In the genomic region with DNA sequence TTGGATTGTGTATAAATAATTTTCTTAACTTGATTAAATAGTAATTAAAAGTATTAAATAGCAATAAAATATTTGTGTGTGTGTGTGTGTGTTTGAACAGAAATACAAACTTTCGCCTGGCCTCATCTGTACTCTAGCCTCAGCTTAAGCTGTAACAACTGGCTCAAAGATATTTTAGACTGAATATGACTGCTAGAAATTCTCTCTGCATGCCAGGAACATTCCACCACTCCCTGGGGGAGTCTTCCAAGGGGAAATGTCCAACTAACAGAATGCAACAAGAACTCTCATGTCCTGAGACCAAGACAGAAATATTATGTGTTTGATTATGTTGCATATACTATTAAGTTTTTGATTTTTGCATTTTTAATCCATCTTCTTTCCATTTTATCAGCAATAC, we compare ENCODE assay signal across 10 mouse cellular contexts.
A peak's percentile ranks its signal among the peaks of the same experiment; 100 is the strongest.
DNase-seq lines count a peak whose midpoint lies in the region; ATAC-seq and TF ChIP-seq lines count a peak whose summit lies in the region.
"Had no signal": no experiment of that assay in that cellular context is flagged by ENCODE, and none has a peak within 500 bp of the region (broad histone marks: within the 10 kb centered on the region; RNA-seq: fewer than 3 reads in every experiment).

No protein-coding gene starts in this region.

- WGBS in limb, embryonic 14.5 days = 59% methylated on average over 1 of the region's 1 CpGs
- WGBS in limb, embryonic 10.5 days = 85% methylated on average over 1 of the region's 1 CpGs
- WGBS in heart, postnatal 0 days = 41% methylated on average over 1 of the region's 1 CpGs
- 90% methylated on average over 1 of the region's 1 CpGs for WGBS in thymus, adult 2 months

- H3K4me1 ChIP-seq in limb, embryonic 14.5 days (ENCODE audit: control insufficient read depth, insufficient read depth, low read length) = no peaks in the 10 kb centered on the region
- no peaks in the 10 kb centered on the region for H3K4me1 ChIP-seq in limb, embryonic 10.5 days
- no peaks in the 10 kb centered on the region for H3K4me1 ChIP-seq in heart, postnatal 0 days (ENCODE audit: control insufficient read depth, insufficient read depth)
- H3K4me1 ChIP-seq in thymus, adult 2 months (replicated peaks; ENCODE audit: control insufficient read depth, insufficient read depth, low read length) = no peaks in the 10 kb centered on the region

- TF ChIP-seq CTCF in heart, postnatal 0 days (IDR thresholded peaks at IDR 0.05; ENCODE audit: low read depth) = no peak
- TF ChIP-seq CTCF in thymus, adult 2 months (IDR thresholded peaks at IDR 0.05; ENCODE audit: borderline replicate concordance, control insufficient read depth, extremely low read depth, insufficient read depth, low read length, poor library complexity) = no peak

- DNase-seq in adrenal gland, postnatal 14 days = peak; percentile 36
- no peak for DNase-seq in adrenal gland, postnatal 4 days (ENCODE audit: low spot score in 2 of 2)
- DNase-seq in limb, embryonic 14.5 days (ENCODE audit: low spot score) = peak; percentile 41
- no peak for DNase-seq in limb, embryonic 10.5 days (ENCODE audit: low spot score)
- DNase-seq in heart, postnatal 0 days (ENCODE audit: low spot score) = peak; percentile 41
- peak; percentile 48 for DNase-seq in lung, postnatal 36 days
- no peak for DNase-seq in thymus, adult 2 months
- DNase-seq in spleen, postnatal 4 days (ENCODE audit: low spot score in 2 of 2) = no peak
- DNase-seq: right cerebral cortex, postnatal 4 days had no signal

- no peak for TF ChIP-seq POLR2A in limb, embryonic 14.5 days (IDR thresholded peaks at IDR 0.05; ENCODE audit: borderline replicate concordance, extremely low read depth, insufficient read depth, insufficient read length)
- TF ChIP-seq POLR2A in thymus, adult 2 months (IDR thresholded peaks at IDR 0.05; ENCODE audit: control insufficient read depth, extremely low read depth, insufficient read depth, low read length, poor library complexity) = no peak

- H3K36me3 ChIP-seq in limb, embryonic 14.5 days (ENCODE audit: control insufficient read depth, insufficient read depth, low read length) = no peaks in the 10 kb centered on the region
- no peaks in the 10 kb centered on the region for H3K36me3 ChIP-seq in limb, embryonic 10.5 days
- no peaks in the 10 kb centered on the region for H3K36me3 ChIP-seq in heart, postnatal 0 days (replicated peaks; ENCODE audit: control insufficient read depth, insufficient read depth, low read length)
- no peaks in the 10 kb centered on the region for H3K36me3 ChIP-seq in thymus, adult 2 months (ENCODE audit: control insufficient read depth, insufficient read depth, low read length)

- no peaks in the 10 kb centered on the region for H3K27me3 ChIP-seq in limb, embryonic 14.5 days (ENCODE audit: control insufficient read depth, insufficient read depth, low read length)
- no peaks in the 10 kb centered on the region for H3K27me3 ChIP-seq in limb, embryonic 10.5 days (ENCODE audit: low read depth, poor library complexity, severe bottlenecking)
- H3K27me3 ChIP-seq in heart, postnatal 0 days (ENCODE audit: control insufficient read depth, insufficient read depth, low read length) = no peaks in the 10 kb centered on the region
- H3K27me3 ChIP-seq in thymus, adult 2 months (ENCODE audit: control insufficient read depth, insufficient read depth, low read length) = no peaks in the 10 kb centered on the region

- H3K9me3 ChIP-seq in limb, embryonic 14.5 days (ENCODE audit: control insufficient read depth, low read length) = no peaks in the 10 kb centered on the region
- no peaks in the 10 kb centered on the region for H3K9me3 ChIP-seq in limb, embryonic 10.5 days (replicated peaks)
- H3K9me3 ChIP-seq in heart, postnatal 0 days (replicated peaks; ENCODE audit: control insufficient read depth, low read length) = no peaks in the 10 kb centered on the region

- no peak overlapping the region for H3K27ac ChIP-seq in limb, embryonic 14.5 days (replicated peaks; ENCODE audit: low read depth, low read length)
- no peak overlapping the region for H3K27ac ChIP-seq in limb, embryonic 10.5 days
- no peak overlapping the region for H3K27ac ChIP-seq in heart, postnatal 0 days (ENCODE audit: low read depth)
- H3K27ac ChIP-seq in thymus, adult 2 months (ENCODE audit: control insufficient read depth, insufficient read depth, low read length) = no peak overlapping the region

- H3K4me3 ChIP-seq in limb, embryonic 14.5 days (replicated peaks; ENCODE audit: low read length) = no peak overlapping the region
- no peak overlapping the region for H3K4me3 ChIP-seq in limb, embryonic 10.5 days
- H3K4me3 ChIP-seq in heart, postnatal 0 days (ENCODE audit: low read depth, low read length) = no peak overlapping the region
- H3K4me3 ChIP-seq in thymus, adult 2 months (ENCODE audit: control insufficient read depth, insufficient read depth, low read length) = no peak overlapping the region

- ATAC-seq in limb, embryonic 14.5 days (ENCODE audit: low FRiP score, low read depth) = no peak
- no peak for ATAC-seq in heart, postnatal 0 days (ENCODE audit: insufficient read depth, low read depth)
- ATAC-seq: intestine, embryonic 16.5 days had no signal

- no peak overlapping the region for H3K4me2 ChIP-seq in limb, embryonic 14.5 days (replicated peaks; ENCODE audit: low read depth, low read length, severe bottlenecking)
- H3K4me2 ChIP-seq in heart, postnatal 0 days (ENCODE audit: low read depth, low read length) = no peak overlapping the region

- no peak overlapping the region for H3K9ac ChIP-seq in limb, embryonic 14.5 days (ENCODE audit: low read depth, low read length, severe bottlenecking)
- no peak overlapping the region for H3K9ac ChIP-seq in heart, postnatal 0 days (replicated peaks; ENCODE audit: low read depth, low read length)

- no peak for TF ChIP-seq EP300 in heart, postnatal 0 days (IDR thresholded peaks at IDR 0.05; ENCODE audit: low read depth)

Comparison
In these comparisons a context has a peak if more than half of its experiments do, and no peak if none do; other contexts are left out.
1. DNase-seq: peak in adrenal gland, postnatal 14 days (single experiment), limb, embryonic 14.5 days (single experiment), heart, postnatal 0 days (single experiment) and lung, postnatal 36 days (single experiment); none in adrenal gland, postnatal 4 days (0 of 2), limb, embryonic 10.5 days (single experiment), thymus, adult 2 months (single experiment) and spleen, postnatal 4 days (0 of 2).